8 mouse cellular contexts compared by ENCODE assay signal in genomic region chr9:72530824-72531223, GRCm38 (mm10). TPM values are rescaled to one million over a fixed set of nuclear protein-coding genes. Genes with fewer than 3 reads are reported as not detected.
A peak's percentile ranks its signal among the peaks of the same experiment; 100 is the strongest.
DNase-seq lines count a peak whose midpoint lies in the region; ATAC-seq lines count a peak whose summit lies in the region.

No protein-coding gene starts in this region.

- peak overlapping the region; percentile 85 for H3K4me2 ChIP-seq in intestine, embryonic 15.5 days (replicated peaks)
- H3K4me2 ChIP-seq in liver, embryonic 15.5 days = peak overlapping the region; percentile 96
- H3K4me2 ChIP-seq in stomach, embryonic 14.5 days (replicated peaks; ENCODE audit: low read depth, low read length) = peak overlapping the region; percentile 62

- no peaks in the 10 kb centered on the region for H3K9me3 ChIP-seq in intestine, embryonic 15.5 days
- no peaks in the 10 kb centered on the region for H3K9me3 ChIP-seq in liver, embryonic 15.5 days (replicated peaks)
- H3K9me3 ChIP-seq in stomach, embryonic 14.5 days (ENCODE audit: control insufficient read depth, low read depth, low read length) = no peaks in the 10 kb centered on the region

- no peaks in the 10 kb centered on the region for H3K36me3 ChIP-seq in intestine, embryonic 15.5 days
- H3K36me3 ChIP-seq in liver, embryonic 15.5 days (replicated peaks) = no peaks in the 10 kb centered on the region
- H3K36me3 ChIP-seq in stomach, embryonic 14.5 days (ENCODE audit: control insufficient read depth, insufficient read depth, low read length) = no peaks in the 10 kb centered on the region

- peak overlapping the region; percentile 100 for H3K27ac ChIP-seq in intestine, embryonic 15.5 days
- peak overlapping the region; percentile 93 for H3K27ac ChIP-seq in liver, embryonic 15.5 days (replicated peaks)
- peak overlapping the region; percentile 99 for H3K27ac ChIP-seq in stomach, embryonic 14.5 days (ENCODE audit: low read length)

- WGBS in intestine, embryonic 15.5 days = 27% methylated on average over 4 of the region's 4 CpGs
- WGBS in liver, embryonic 15.5 days (ENCODE audit: insufficient replicate concordance) = 50% methylated on average over 4 of the region's 4 CpGs
- whole genome bisulfite sequencing in stomach, embryonic 14.5 days = 25% methylated on average over 4 of the region's 4 CpGs

- ATAC-seq in intestine, embryonic 15.5 days = peak; percentile 62
- no peak for ATAC-seq in liver, embryonic 15.5 days (ENCODE audit: insufficient read depth)
- ATAC-seq in stomach, embryonic 14.5 days (ENCODE audit: insufficient number of reproducible peaks, insufficient read depth, low FRiP score, low read depth) = no peak; the same call in 1 of the 2 replicates

- H3K27me3 ChIP-seq in intestine, embryonic 15.5 days (replicated peaks) = no peaks in the 10 kb centered on the region
- H3K27me3 ChIP-seq in liver, embryonic 15.5 days = 0 out of 2 replicates have a peak, but pooled peaks cover 6% of the 10 kb centered on the region
- no peaks in the 10 kb centered on the region for H3K27me3 ChIP-seq in stomach, embryonic 14.5 days (ENCODE audit: control insufficient read depth, insufficient read depth, low read length)

- peak; percentile 3 for DNase-seq in layer of hippocampus, postnatal 36 days
- DNase-seq in layer of hippocampus, adult 9-10 months (ENCODE audit: low spot score) = no peak
- DNase-seq in R1 (ENCODE audit: low read depth, low spot score) = peak; percentile 30
- peak; percentile 49 to 70 for DNase-seq in gastrocnemius, adult 8-10 months (ENCODE audit: low spot score in 2 of 2)
- no peak for DNase-seq in cerebellum, adult 11-12 months

- peaks cover 6% of the 10 kb centered on the region for H3K4me1 ChIP-seq in intestine, embryonic 15.5 days (replicated peaks)
- peaks cover 30% of the 10 kb centered on the region for H3K4me1 ChIP-seq in liver, embryonic 15.5 days (replicated peaks)
- H3K4me1 ChIP-seq in stomach, embryonic 14.5 days (ENCODE audit: control insufficient read depth, insufficient read depth, low read length) = peaks cover 9% of the 10 kb centered on the region

- peak overlapping the region; percentile 96; the same call in 1 of the 2 replicates for H3K9ac ChIP-seq in intestine, embryonic 15.5 days
- H3K9ac ChIP-seq in liver, embryonic 15.5 days = 0 out of 2 replicates have a peak overlapping the region, but pooled peaks have one; percentile 95
- no peak overlapping the region; the same call in 1 of the 2 replicates for H3K9ac ChIP-seq in stomach, embryonic 14.5 days (replicated peaks; ENCODE audit: low read depth, low read length)

- H3K4me3 ChIP-seq in intestine, embryonic 15.5 days (replicated peaks) = peak overlapping the region; percentile 94
- H3K4me3 ChIP-seq in liver, embryonic 15.5 days (replicated peaks) = peak overlapping the region; percentile 92
- peak overlapping the region; percentile 95 for H3K4me3 ChIP-seq in stomach, embryonic 14.5 days (ENCODE audit: low read depth, low read length)

RNA-seq across cellular contexts. Expression of gene Rfx7, which starts 1.2 kb away (rescaled TPM):
- total RNA-seq in layer of hippocampus, postnatal 36 days (2021) = 10 to 100 TPM; 23.1 to 25.4 TPM
- 10 to 100 TPM; 17.4 to 23.3 (median 19.9) TPM for total RNA-seq in gastrocnemius, adult 8-10 months (2022)
- polyA plus RNA-seq in intestine, embryonic 15.5 days (2015; fragmentation: Nextera tagmentation; extraction: Ambion mirVana) = 10.2 and 10.9 TPM in 2 replicates
- polyA plus RNA-seq in liver, embryonic 15.5 days (2015; fragmentation: Nextera tagmentation; extraction: Ambion mirVana) = 2.3 TPM in 2 replicates
- 21.1 and 21.7 TPM in 2 replicates for polyA plus RNA-seq in stomach, embryonic 14.5 days (2014; fragmentation: Nextera tagmentation; extraction: Ambion mirVana)

RNA-seq across cellular contexts. Expression of gene Tex9, which starts 38.8 kb away (rescaled TPM):
- 1 to 10 TPM; 5.8 to 6.8 TPM for total RNA-seq in layer of hippocampus, postnatal 36 days (2021)
- 1 to 10 TPM in 3 of 4 experiments, under 1 TPM in 1; 0.99 to 1.9 (median 1.4) TPM for total RNA-seq in gastrocnemius, adult 8-10 months (2022)
- 20.6 and 21.1 TPM in 2 replicates for polyA plus RNA-seq in intestine, embryonic 15.5 days (2015; fragmentation: Nextera tagmentation; extraction: Ambion mirVana)
- 3.8 and 4.2 TPM in 2 replicates for polyA plus RNA-seq in liver, embryonic 15.5 days (2015; fragmentation: Nextera tagmentation; extraction: Ambion mirVana)
- polyA plus RNA-seq in stomach, embryonic 14.5 days (2014; fragmentation: Nextera tagmentation; extraction: Ambion mirVana) = 30.6 and 36.2 TPM in 2 replicates

Comparison
In these comparisons a context has a peak if more than half of its experiments do, and no peak if none do; other contexts are left out.
1. DNase-seq: peak in layer of hippocampus, postnatal 36 days (2 of 2), R1 (single experiment) and gastrocnemius, adult 8-10 months (2 of 2); none in layer of hippocampus, adult 9-10 months (single experiment) and cerebellum, adult 11-12 months (single experiment).
2. Peak in every context shown above with its lines, with median percentiles within 50 percentile points of each other: H3K27ac ChIP-seq, H3K4me2 ChIP-seq and H3K4me3 ChIP-seq.